Mouse (Mus musculus) heart, adult 2 months (tissue): ENCODE data around the gene Cish. TPM values are rescaled to one million over a fixed set of nuclear protein-coding genes. Genes with fewer than 3 reads are reported as not detected.

Experiments used
- DNase-seq, 2 experiments: peaks; one replicate each; pipeline ENCODE4 v3.0.0; 2021
- H3K27ac ChIP-seq: fragments of 200-600 bp; 2 replicates; pipeline ENCODE4 v1.8.1; 2022
- H3K27me3 ChIP-seq: fragments of 200-500 bp; 2 replicates; pipeline ENCODE4 v1.6.1; 2012; ENCODE audit warnings: mild to moderate bottlenecking, low read length, inconsistent platforms, mixed read lengths; ENCODE audit not compliant: control insufficient read depth, insufficient read depth
- H3K36me3 ChIP-seq: fragments of 200-500 bp; 2 replicates; pipeline ENCODE4 v1.6.1; 2012; ENCODE audit warnings: low read length, inconsistent platforms; ENCODE audit not compliant: control insufficient read depth, insufficient read depth
- H3K4me1 ChIP-seq: fragments of 200-500 bp; 2 replicates; pipeline ENCODE4 v1.6.1; 2011; ENCODE audit warnings: low read length; ENCODE audit not compliant: control insufficient read depth, insufficient read depth
- H3K4me3 ChIP-seq: fragments of 200-600 bp; 2 replicates; pipeline ENCODE4 v1.8.1; 2022
- H3K79me2 ChIP-seq: fragments of 200-500 bp; replicated peaks from 2 replicates; pipeline ENCODE4 v1.6.1; 2012; ENCODE audit warnings: mild to moderate bottlenecking, inconsistent platforms, low read length, moderate library complexity, mixed read lengths; ENCODE audit not compliant: control insufficient read depth, insufficient read depth
- H3K9ac ChIP-seq: fragments of 200-500 bp; 2 replicates; pipeline ENCODE4 v1.6.1; 2012; ENCODE audit warnings: low read depth, mild to moderate bottlenecking, control low read depth, inconsistent platforms, low read length, mixed read lengths
- CTCF ChIP-seq: fragments of 200-600 bp; IDR thresholded peaks from 2 replicates; pipeline ENCODE4 v1.8.1; 2022; ENCODE audit warnings: antibody characterized with exemption, mild to moderate bottlenecking, moderate library complexity
- EP300 ChIP-seq: fragments of 200-500 bp; IDR thresholded peaks from 2 replicates; pipeline ENCODE4 v1.6.1; 2011; ENCODE audit warnings: low read depth, low read length, control low read depth; ENCODE audit not compliant: insufficient read depth
- POLR2A ChIP-seq: fragments of 200-500 bp; IDR thresholded peaks from 2 replicates; pipeline ENCODE4 v1.6.1; 2011; ENCODE audit warnings: mild to moderate bottlenecking, low read depth, low read length, control low read depth; ENCODE audit not compliant: insufficient read depth
- WGBS: fragments of 180-500 bp; shearing (Covaris S2); methylation state at CpG from one replicate; pipeline ENCODE4 v1.1.7; 2018; 5-methylcytosine and 5-hydroxymethylcytosine counted together
- intact Hi-C: fragments of 180-260 bp; cut with DNase I; formaldehyde crosslinking; loops from one replicate; pipeline ENCODE4 v1.15.1; 2025
- polyA plus RNA-seq: library from polyadenylated mRNA; depleted of rRNA; stranded (reverse); fragments of >200 nt; gene quantifications from 2 replicates; pipeline ENCODE4 v1.2.3, GENCODE M21; 2012
- total RNA-seq, 2 experiments: library from RNA; stranded (reverse); gene quantifications; 2 replicates each; pipeline ENCODE4 v1.2.3; 2021

The Cish gene
- total and polyA plus RNA-seq, 3 experiments, result 118 to 167 (median 151) TPM

DNA sequence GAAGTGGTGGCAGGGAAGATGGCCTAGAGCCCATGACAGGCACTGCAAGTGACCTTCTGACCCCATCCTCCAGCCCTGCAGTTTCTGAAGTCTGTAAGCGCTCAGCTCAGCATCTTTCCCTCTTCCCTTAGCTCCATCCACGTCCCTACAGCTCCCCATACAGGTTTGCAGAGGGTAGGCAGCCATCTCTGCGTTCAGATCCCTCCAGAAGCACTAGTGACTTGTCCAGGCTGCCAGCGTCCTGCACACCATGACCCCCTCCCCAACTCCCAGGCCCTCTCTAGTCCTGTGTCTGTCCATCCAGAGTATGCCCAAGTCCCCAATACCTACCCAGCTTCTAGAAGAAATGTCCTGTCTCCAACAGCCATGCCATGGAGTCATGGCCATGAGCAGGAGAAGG lies 17.7 kb upstream of the Cish start:
- intact Hi-C loops, result no loop called here
- Histone ChIP-seq H3K4me3 (no peak overlapping the region), H3K4me1 (peaks cover 23% of the 10 kb centered on the region), H3K27ac (no peak overlapping the region), H3K27me3 (no peaks in the 10 kb centered on the region), H3K79me2 (peaks cover 2% of the 10 kb centered on the region; the same call in 1 of the 2 replicates), H3K36me3 (no peaks in the 10 kb centered on the region), H3K9ac (no peak overlapping the region)
- no peak for DNase-seq
- 67% methylated on average over 4 of the region's 4 CpGs for WGBS
- TF ChIP-seq EP300 (no peak), CTCF (peak; percentile 41), POLR2A (no peak)

- H3K36me3 ChIP-seq, result no peaks in the 10 kb centered on the region
- H3K27me3 ChIP-seq, result no peaks in the 10 kb centered on the region
- H3K4me1 ChIP-seq, result peaks cover 23% of the 10 kb centered on the region
- WGBS, result 36% methylated on average over 8 of the region's 8 CpGs
- no peak overlapping the region for H3K27ac ChIP-seq
- no peak overlapping the region for H3K4me3 ChIP-seq
- no peak overlapping the region for H3K9ac ChIP-seq
- H3K79me2 ChIP-seq, result peaks cover 2% of the 10 kb centered on the region; the same call in 1 of the 2 replicates
- TF ChIP-seq CTCF, result no peak
- no peak for TF ChIP-seq POLR2A
- TF ChIP-seq EP300, result no peak
- intact Hi-C loops, result no loop called here
- DNase-seq, result peak; percentile 51 to 60
These were observed 17.1 kb upstream of the Cish start for GRCm38 (mm10) chr9:107278527-107279377.

- DNase-seq, result peak in 1 of 2 experiments; percentile 41
- Histone ChIP-seq H3K4me3 (no peak overlapping the region), H3K27me3 (no peaks in the 10 kb centered on the region), H3K36me3 (no peaks in the 10 kb centered on the region), H3K4me1 (peaks cover 23% of the 10 kb centered on the region), H3K9ac (no peak overlapping the region), H3K79me2 (peaks cover 2% of the 10 kb centered on the region; the same call in 1 of the 2 replicates), H3K27ac (peak overlapping the region; percentile 17; the same call in 1 of the 2 replicates)
- WGBS, result 40% methylated on average over 16 of the region's 16 CpGs
- TF ChIP-seq EP300, result no peak
- TF ChIP-seq CTCF, result no peak
- TF ChIP-seq POLR2A, result no peak
- intact Hi-C loops, result no loop called here
These were observed 16.2 kb upstream of the Cish start for GRCm38 (mm10) chr9:107279378-107280321.

- Histone ChIP-seq H3K4me1 (peaks cover 20% of the 10 kb centered on the region), H3K27ac (peak overlapping the region; percentile 17; the same call in 1 of the 2 replicates), H3K27me3 (no peaks in the 10 kb centered on the region), H3K4me3 (no peak overlapping the region), H3K79me2 (peaks cover 2% of the 10 kb centered on the region; the same call in 1 of the 2 replicates), H3K9ac (no peak overlapping the region), H3K36me3 (no peaks in the 10 kb centered on the region)
- WGBS, result 58% methylated on average over 13 of the region's 13 CpGs
- no peak for TF ChIP-seq CTCF
- TF ChIP-seq POLR2A, result no peak
- no peak for TF ChIP-seq EP300
- intact Hi-C loops, result no loop called here
- no peak for DNase-seq
These were observed 15.4 kb upstream of the Cish start for GRCm38 (mm10) chr9:107280322-107281027.

DNA sequence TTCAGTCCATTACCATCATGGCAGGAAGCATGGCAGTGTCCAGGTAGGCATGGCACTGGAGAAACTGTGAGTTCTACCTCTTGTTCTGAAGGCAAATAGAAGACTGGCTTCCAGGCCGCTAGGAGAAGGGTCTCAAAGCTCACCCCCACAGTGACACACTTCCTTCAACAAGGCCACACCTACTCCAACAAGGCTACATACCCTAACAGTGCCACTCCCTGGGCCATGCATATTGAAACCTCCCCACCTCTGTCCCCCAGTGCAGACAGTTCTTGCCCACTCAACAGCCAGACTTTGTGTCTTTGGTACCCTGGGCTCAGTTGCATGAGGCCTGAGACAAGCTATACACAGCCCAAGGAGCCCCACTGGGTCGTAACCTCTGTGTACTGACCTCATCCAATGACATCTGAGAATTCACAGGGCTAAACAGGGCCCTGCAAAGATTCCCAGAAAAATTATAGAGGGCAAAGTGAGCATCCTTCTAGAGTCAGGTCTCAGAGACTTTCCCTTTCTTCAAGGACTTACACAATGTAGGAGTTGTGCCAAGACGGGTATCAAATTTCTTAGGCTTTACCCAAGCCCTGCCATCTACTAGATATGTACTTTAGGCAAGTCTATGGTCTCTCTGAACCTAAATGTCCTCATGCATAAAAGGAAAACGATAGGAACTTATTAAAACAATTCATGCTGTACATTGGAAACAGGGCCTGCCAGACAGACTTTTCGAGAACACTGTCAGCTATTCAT lies 14.4 kb upstream of the Cish start:
- Histone ChIP-seq H3K9ac (no peak overlapping the region), H3K36me3 (no peaks in the 10 kb centered on the region), H3K27ac (no peak overlapping the region), H3K4me3 (no peak overlapping the region), H3K27me3 (no peaks in the 10 kb centered on the region), H3K79me2 (peaks cover 2% of the 10 kb centered on the region; the same call in 1 of the 2 replicates), H3K4me1 (peaks cover 17% of the 10 kb centered on the region)
- intact Hi-C loops, result no loop called here
- 91% methylated on average over 5 of the region's 5 CpGs for WGBS
- TF ChIP-seq CTCF, result no peak
- TF ChIP-seq EP300, result no peak
- no peak for TF ChIP-seq POLR2A
- DNase-seq, result no peak
